Mouse (Mus musculus) MEL (cell line): ENCODE data around the gene Alkbh5.

Experiments
- CTCF ChIP-seq, 3 experiments: IDR thresholded peaks in 2 of 3; conservative IDR thresholded peaks in 1 of 3; 2 replicates each; pipeline ENCODE4 v1.5.1; 2011 to 2012; ENCODE audit warnings: low read length in 3 of 3, low read depth in 2 of 3, mild to moderate bottlenecking in 2 of 3, improper control_type of control experiment in 1 of 3, inconsistent platforms in 1 of 3, mixed read lengths in 1 of 3, moderate library complexity in 1 of 3; ENCODE audit not compliant: control insufficient read depth in 1 of 3, insufficient read depth in 1 of 3, poor library complexity in 1 of 3, severe bottlenecking in 1 of 3
- POLR2A ChIP-seq, 2 experiments: IDR thresholded peaks; 2 replicates each; pipeline ENCODE4 v1.6.1; 2011 to 2012; ENCODE audit warnings: low read length in 2 of 2, mild to moderate bottlenecking in 2 of 2, control low read depth in 1 of 2, improper control_type of control experiment in 1 of 2, low read depth in 1 of 2, moderate library complexity in 1 of 2; ENCODE audit not compliant: control insufficient read depth in 1 of 2, insufficient read depth in 1 of 2, poor library complexity in 1 of 2

- TF ChIP-seq CTCF (IDR thresholded peaks at IDR 0.05 in 2 of 3, conservative IDR thresholded peaks at IDR 0.05 in 1 of 3; ENCODE audit: control insufficient read depth in 1 of 3, insufficient read depth in 1 of 3, low read depth in 2 of 3, low read length in 3 of 3, poor library complexity in 1 of 3, severe bottlenecking in 1 of 3) = peak in 1 of 3 experiments; percentile 18; a peak in 2 of 6 replicates
- no peak for TF ChIP-seq POLR2A (IDR thresholded peaks at IDR 0.05; ENCODE audit: control insufficient read depth in 1 of 2, insufficient read depth in 1 of 2, low read depth in 1 of 2, low read length in 2 of 2, poor library complexity in 1 of 2)
Observed at GRCm38 (mm10) chr11:60495692-60496091, 40.5 kb upstream of the Alkbh5 start.
